Mouse (Mus musculus): Measurements from ENCODE around the gene Ahctf1. TPM values are rescaled to one million over a fixed set of nuclear protein-coding genes. Genes with fewer than 3 reads are reported as not detected.

Gene Ahctf1
- total and polyA plus RNA-seq, 3 experiments: 56.9 to 489 (median 70.8) TPM

DNA sequence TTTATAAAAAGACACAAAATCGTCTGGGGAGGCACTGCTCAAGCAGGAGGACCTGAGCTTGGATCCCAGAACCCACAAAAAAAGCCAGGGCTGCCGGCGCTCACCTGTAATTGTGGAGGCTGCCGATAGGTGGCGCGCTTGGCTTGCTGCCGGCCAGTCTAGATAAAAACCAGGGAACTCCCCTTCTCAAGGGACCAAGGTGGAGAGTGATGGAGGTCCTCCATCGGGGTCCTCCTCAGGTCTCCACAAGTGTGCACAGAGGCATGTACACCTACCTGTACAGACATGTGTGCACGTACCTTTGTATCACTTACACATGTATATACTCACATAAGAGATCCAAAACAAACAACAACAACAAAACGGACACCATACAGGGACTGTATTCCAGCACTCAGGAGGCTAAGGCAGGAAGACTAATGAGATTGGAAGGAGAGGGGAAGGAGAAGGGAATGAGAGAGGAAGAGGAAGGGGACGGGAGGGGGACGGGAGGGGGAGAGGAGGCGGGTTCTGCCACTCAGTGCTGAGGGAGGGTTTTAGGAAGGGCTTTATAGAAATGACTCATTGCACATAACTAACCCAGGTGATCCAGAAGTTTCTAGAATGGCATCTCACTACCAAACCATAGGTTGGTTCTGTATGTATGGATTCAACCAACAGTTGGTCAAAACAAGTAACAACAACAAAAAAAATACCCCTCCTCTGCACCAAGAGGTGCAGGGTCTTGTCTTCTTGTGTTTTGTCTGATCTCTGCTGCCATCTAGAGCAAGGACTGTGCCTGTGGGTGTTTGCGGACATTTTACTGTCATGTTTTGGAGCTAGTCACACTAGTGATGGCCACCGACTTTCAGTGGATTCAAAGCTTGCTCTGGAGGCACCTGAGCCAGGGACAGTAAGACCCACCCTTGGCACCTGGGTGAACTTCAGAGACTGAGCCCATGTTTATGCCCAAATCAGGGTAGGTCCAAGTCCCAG is 68.7 kb downstream of the Ahctf1 start (continued):
- TF ChIP-seq MEF2A (IDR thresholded peaks at IDR 0.05; ENCODE audit: extremely low read depth, insufficient replicate concordance, low read depth, low read length, poor library complexity, severe bottlenecking) (no peak), POLR2AphosphoS2 (IDR thresholded peaks at IDR 0.05; ENCODE audit: low read length) (no peak), ELF1 (IDR thresholded peaks at IDR 0.05; ENCODE audit: low read depth, low read length) (0 out of 2 replicates have a peak, but pooled peaks have one; percentile 13), NELFE (IDR thresholded peaks at IDR 0.05; ENCODE audit: low read depth, low read length) (no peak), CHD2 (IDR thresholded peaks at IDR 0.05; ENCODE audit: low read length) (no peak)

DNA sequence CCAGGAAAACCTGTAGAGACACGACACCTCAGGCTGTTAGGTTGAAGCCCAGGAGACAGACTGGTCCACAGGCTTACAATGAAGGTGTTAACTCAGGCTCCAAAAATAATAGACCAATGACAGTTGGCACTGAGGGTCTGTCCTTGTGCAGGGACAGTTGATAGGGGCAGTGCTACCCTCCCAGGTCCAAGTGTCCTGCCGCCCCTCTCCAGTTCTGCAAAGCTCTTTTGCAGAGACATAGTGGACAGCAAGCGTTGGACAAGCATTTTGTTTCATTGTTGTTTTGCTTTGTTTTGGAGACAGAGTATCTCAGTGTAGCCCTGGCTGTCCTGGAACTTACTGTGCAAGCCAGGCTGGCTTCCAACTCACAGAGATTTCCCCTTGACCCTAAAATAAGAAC is 72.1 kb downstream of the Ahctf1 start:
- Histone ChIP-seq H3K4me3 (ENCODE audit: control insufficient read depth in 1 of 2, insufficient read depth in 1 of 2, low read depth in 2 of 2, low read length in 2 of 2) (no peak overlapping the region), H3K36me3 (ENCODE audit: control insufficient read depth in 1 of 2, insufficient read depth in 2 of 2, low read length in 2 of 2) (no peaks in the 10 kb centered on the region), H3K79me2 (ENCODE audit: control insufficient read depth, insufficient read depth, low read length, poor library complexity) (no peaks in the 10 kb centered on the region), H3K9ac (ENCODE audit: control insufficient read depth, low read depth, low read length, poor library complexity, severe bottlenecking) (no peak overlapping the region), H3K4me1 (ENCODE audit: control insufficient read depth in 1 of 2, insufficient read depth in 2 of 2, low read length in 2 of 2) (no peaks in the 10 kb centered on the region), H3K27ac (ENCODE audit: control insufficient read depth, low read depth, low read length) (no peak overlapping the region), H3K27me3 (ENCODE audit: control insufficient read depth in 1 of 2, insufficient read depth in 2 of 2, low read length in 2 of 2) (no peaks in the 10 kb centered on the region), H3K9me3 (replicated peaks; ENCODE audit: insufficient read depth, low read length) (no peaks in the 10 kb centered on the region)
- no peak for DNase-seq (ENCODE audit: low read depth, low spot score)
- TF ChIP-seq TCF12 (IDR thresholded peaks at IDR 0.05; ENCODE audit: low read depth, low read length): no peak
- no peak for TF ChIP-seq NRF1 (IDR thresholded peaks at IDR 0.05; ENCODE audit: insufficient read depth, low read depth, low read length, poor library complexity, severe bottlenecking)
- TF ChIP-seq UBTF (IDR thresholded peaks at IDR 0.05; ENCODE audit: borderline replicate concordance, insufficient read depth, low read depth, low read length): no peak
- TF ChIP-seq EP300 (IDR thresholded peaks at IDR 0.05; ENCODE audit: low read depth in 1 of 2, low read length in 2 of 2): no peak
- TF ChIP-seq ELF1 (IDR thresholded peaks at IDR 0.05; ENCODE audit: low read depth, low read length): no peak
- no peak for TF ChIP-seq MXI1 (IDR thresholded peaks at IDR 0.05; ENCODE audit: low read depth, low read length)
- no peak for TF ChIP-seq MAX (IDR thresholded peaks at IDR 0.05; ENCODE audit: low read length)
- TF ChIP-seq HCFC1 (IDR thresholded peaks at IDR 0.05; ENCODE audit: low read depth, low read length): no peak
- no peak for TF ChIP-seq E2F4 (IDR thresholded peaks at IDR 0.05; ENCODE audit: borderline replicate concordance, low read depth, low read length)
- TF ChIP-seq ZKSCAN1 (IDR thresholded peaks at IDR 0.05; ENCODE audit: low read depth, low read length): no peak

DNA sequence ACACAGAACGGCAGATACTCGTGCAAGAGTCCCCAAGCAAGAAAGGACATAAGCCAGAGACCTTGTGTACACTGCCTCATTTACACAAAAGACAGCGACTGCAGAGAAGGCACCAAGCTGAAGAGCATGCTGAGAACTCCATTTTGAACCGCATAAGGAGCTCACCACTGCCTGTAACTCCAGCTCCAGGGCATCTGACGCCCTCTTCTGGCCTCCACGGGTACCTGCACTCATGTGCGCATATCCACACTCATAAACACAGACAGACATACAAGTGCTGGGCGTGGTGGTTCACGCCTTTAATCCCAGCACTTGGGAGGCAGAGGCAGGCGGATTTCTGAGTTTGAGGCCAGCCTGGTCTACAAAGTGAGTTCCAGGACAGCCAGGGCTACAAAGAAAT is 74.8 kb downstream of the Ahctf1 start:
- H3K9ac ChIP-seq (ENCODE audit: control insufficient read depth, low read depth, low read length, poor library complexity, severe bottlenecking): no peak overlapping the region
- no peak overlapping the region for H3K4me3 ChIP-seq (ENCODE audit: control insufficient read depth in 1 of 2, insufficient read depth in 1 of 2, low read depth in 2 of 2, low read length in 2 of 2)
- no peaks in the 10 kb centered on the region for H3K27me3 ChIP-seq (ENCODE audit: control insufficient read depth in 1 of 2, insufficient read depth in 2 of 2, low read length in 2 of 2)
- DNase-seq (ENCODE audit: low read depth, low spot score): no peak
- no peak overlapping the region for H3K27ac ChIP-seq (ENCODE audit: control insufficient read depth, low read depth, low read length)
- H3K9me3 ChIP-seq (replicated peaks; ENCODE audit: insufficient read depth, low read length): no peaks in the 10 kb centered on the region
- TF ChIP-seq RAD21 (IDR thresholded peaks at IDR 0.05; ENCODE audit: low read depth, low read length) (no peak), CTCF (IDR thresholded peaks at IDR 0.05 in 2 of 3, conservative IDR thresholded peaks at IDR 0.05 in 1 of 3; ENCODE audit: control insufficient read depth in 1 of 3, insufficient read depth in 1 of 3, low read depth in 2 of 3, low read length in 3 of 3, poor library complexity in 1 of 3, severe bottlenecking in 1 of 3) (peak in 2 of 3 experiments; percentile 14 to 32; a peak in 2 of 6 replicates)
- H3K36me3 ChIP-seq (ENCODE audit: control insufficient read depth in 1 of 2, insufficient read depth in 2 of 2, low read length in 2 of 2): no peaks in the 10 kb centered on the region
- H3K4me1 ChIP-seq (ENCODE audit: control insufficient read depth in 1 of 2, insufficient read depth in 2 of 2, low read length in 2 of 2): no peaks in the 10 kb centered on the region
- H3K79me2 ChIP-seq (ENCODE audit: control insufficient read depth, insufficient read depth, low read length, poor library complexity): no peaks in the 10 kb centered on the region

Data from MEL (cell line).